Mouse (Mus musculus) gastrocnemius, postnatal 36 days (tissue): Measurements from ENCODE around the gene Gria4. TPM values are rescaled to one million over a fixed set of nuclear protein-coding genes. Genes with fewer than 3 reads are reported as not detected.
"Not testable (repeated sequence)": the region's sequence is repeated elsewhere in the genome, so short reads cannot be mapped to it uniquely, and the experiment has no call there.

ENCODE experiments used
- DNase-seq, 2 experiments: peaks; one replicate each; pipeline ENCODE4 v3.0.0; 2022
- intact Hi-C: fragments of 180-260 bp; cut with DNase I; formaldehyde crosslinking; loops from one replicate; pipeline ENCODE4 v1.15.1; 2025
- long read RNA-seq, 2 experiments: library from polyadenylated mRNA; stranded (forward); transcript quantifications; one replicate each; pipeline ENCODE4 v2.0.0; 2021
- total RNA-seq, 2 experiments: library from RNA; stranded (reverse); gene quantifications; 2 replicates each; pipeline ENCODE4 v1.2.3; 2021

Gene Gria4
- total RNA-seq = not detected
- long read RNA-seq, experiment 1 = 0 reads
- long read RNA-seq, experiment 2 = 0 reads

- peak in 1 of 2 experiments; percentile 3 for DNase-seq
- intact Hi-C loops = no loop called here
Observed at GRCm38 (mm10) chr9:4795544-4796288, at the start of gene Gria4. TSS of gene Gria4 (minus strand) at chr9:4796234.

GRCm38 (mm10) chr9:4810941-4811340 lies 14.9 kb upstream of the Gria4 start:
- DNase-seq, intact Hi-C loops: not testable (repeated sequence)

GRCm38 (mm10) chr9:4803151-4803755 lies 7.2 kb upstream of the Gria4 start:
- DNase-seq = no peak
- intact Hi-C loops = no loop called here

- intact Hi-C loops = no loop called here
- no peak for DNase-seq
Observed at GRCm38 (mm10) chr9:4797396-4797795, 1.4 kb upstream of the Gria4 start.

GRCm38 (mm10) chr9:4796289-4796645 lies 233 bp upstream of the Gria4 start:
- no peak for DNase-seq
- intact Hi-C loops = no loop called here

- intact Hi-C loops = no loop called here
- no peak for DNase-seq
Observed at GRCm38 (mm10) chr9:4795075-4795474, 959 bp downstream of the Gria4 start.

GRCm38 (mm10) chr9:4794411-4794810 lies 1.6 kb downstream of the Gria4 start:
- intact Hi-C loops = no loop called here

GRCm38 (mm10) chr9:4749407-4749806 lies 46.6 kb downstream of the Gria4 start:
- DNase-seq, intact Hi-C loops: not testable (repeated sequence)

More at GRCm38 (mm10) chr9:4794411-4794810, 1.6 kb downstream of the Gria4 start:
- DNase-seq = no peak

- no peak for DNase-seq
- intact Hi-C loops = no loop called here
Observed at GRCm38 (mm10) chr9:4714086-4714485, 81.9 kb downstream of the Gria4 start.

- intact Hi-C loops = no loop called here
- no peak for DNase-seq
Observed at GRCm38 (mm10) chr9:4712367-4712766, 83.7 kb downstream of the Gria4 start.

GRCm38 (mm10) chr9:4687149-4687548 lies 108.9 kb downstream of the Gria4 start:
- intact Hi-C loops = no loop called here
- DNase-seq = no peak

- no peak for DNase-seq
Observed at GRCm38 (mm10) chr9:4680244-4680643, 115.8 kb downstream of the Gria4 start.

GRCm38 (mm10) chr9:4679099-4679498 lies 116.9 kb downstream of the Gria4 start:
- no peak for DNase-seq
- intact Hi-C loops = no loop called here

More at GRCm38 (mm10) chr9:4680244-4680643, 115.8 kb downstream of the Gria4 start:
- intact Hi-C loops = no loop called here

GRCm38 (mm10) chr9:4665691-4666090 lies 130.3 kb downstream of the Gria4 start:
- intact Hi-C loops = no loop called here
- no peak for DNase-seq

- no peak for DNase-seq
- intact Hi-C loops = no loop called here
Observed at GRCm38 (mm10) chr9:4662421-4662820, 133.6 kb downstream of the Gria4 start.

- intact Hi-C loops = no loop called here
- DNase-seq = no peak
Observed at GRCm38 (mm10) chr9:4658951-4659350, 137.1 kb downstream of the Gria4 start.

GRCm38 (mm10) chr9:4654333-4654732 lies 141.7 kb downstream of the Gria4 start:
- intact Hi-C loops = no loop called here
- no peak for DNase-seq

GRCm38 (mm10) chr9:4639192-4639900 lies 156.7 kb downstream of the Gria4 start:
- intact Hi-C loops = no loop called here
- DNase-seq = no peak

GRCm38 (mm10) chr9:4631910-4632309 lies 164.1 kb downstream of the Gria4 start:
- intact Hi-C loops = no loop called here
- DNase-seq = no peak

GRCm38 (mm10) chr9:4615286-4615685 lies 180.7 kb downstream of the Gria4 start:
- DNase-seq = no peak
- intact Hi-C loops = no loop called here

- intact Hi-C loops = no loop called here
- DNase-seq = no peak
Observed at GRCm38 (mm10) chr9:4605354-4605753, 190.7 kb downstream of the Gria4 start.
